Comparison of ENCODE assay signal across 8 mouse cellular contexts in genomic region chr9:58766959-58767955, GRCm38 (mm10). TPM values are rescaled to one million over a fixed set of nuclear protein-coding genes. Genes with fewer than 3 reads are reported as not detected.
DNase-seq lines count a peak whose midpoint lies in the region; ATAC-seq and TF ChIP-seq lines count a peak whose summit lies in the region.
"Had no signal": no experiment of that assay in that cellular context is flagged by ENCODE, and none has a peak within 500 bp of the region (broad histone marks: within the 10 kb centered on the region; RNA-seq: fewer than 3 reads in every experiment).

No protein-coding gene starts in this region.

- peak; percentile 96 for ATAC-seq in hindbrain, postnatal 0 days
- peak; percentile 96 for ATAC-seq in midbrain, embryonic 16.5 days

- no peaks in the 10 kb centered on the region for H3K9me3 ChIP-seq in hindbrain, postnatal 0 days (ENCODE audit: low read length)
- no peaks in the 10 kb centered on the region for H3K9me3 ChIP-seq in midbrain, embryonic 16.5 days (replicated peaks; ENCODE audit: control insufficient read depth, low read length, poor library complexity, severe bottlenecking)

- no peak overlapping the region for H3K27ac ChIP-seq in hindbrain, postnatal 0 days
- H3K27ac ChIP-seq in midbrain, embryonic 16.5 days (ENCODE audit: low read length) = no peak overlapping the region

- peak; percentile 71 for DNase-seq in MEL-GATA-1-ER (ENCODE audit: extremely low read depth, low read depth)
- DNase-seq in c-Kit-positive CD71-negative TER-119-negative erythroid progenitor cells, embryonic 14.5 days (ENCODE audit: low read depth) = peak; percentile 22
- DNase-seq in hindbrain, postnatal 0 days (ENCODE audit: low spot score) = peak; percentile 19
- no peak for DNase-seq in cerebellum, postnatal 10 days
- DNase-seq in cerebellum, postnatal 4 days (ENCODE audit: low spot score in 2 of 2) = no peak
- DNase-seq in frontal cortex, adult 2 months (ENCODE audit: extremely low spot score in 1 of 2, low spot score in 1 of 2) = no peak
- DNase-seq: cerebellum, adult 9-10 months had no signal

- no peak for TF ChIP-seq CTCF in hindbrain, postnatal 0 days (IDR thresholded peaks at IDR 0.05; ENCODE audit: low read depth)

- WGBS in hindbrain, postnatal 0 days = 63% methylated on average over 16 of the region's 17 CpGs
- WGBS in midbrain, embryonic 16.5 days = 67% methylated on average over 15 of the region's 17 CpGs

- H3K4me2 ChIP-seq in hindbrain, postnatal 0 days (ENCODE audit: low read depth, low read length) = no peak overlapping the region
- no peak overlapping the region for H3K4me2 ChIP-seq in midbrain, embryonic 16.5 days (ENCODE audit: low read length)

- H3K9ac ChIP-seq in hindbrain, postnatal 0 days (replicated peaks; ENCODE audit: low read length) = no peak overlapping the region
- no peak overlapping the region for H3K9ac ChIP-seq in midbrain, embryonic 16.5 days (ENCODE audit: low read depth, low read length)

- no peaks in the 10 kb centered on the region for H3K4me1 ChIP-seq in hindbrain, postnatal 0 days (ENCODE audit: insufficient read depth, low read length)
- no peaks in the 10 kb centered on the region for H3K4me1 ChIP-seq in midbrain, embryonic 16.5 days (ENCODE audit: control insufficient read depth, insufficient read depth, low read length)

- H3K36me3 ChIP-seq in hindbrain, postnatal 0 days (ENCODE audit: insufficient read depth, low read length) = no peaks in the 10 kb centered on the region
- H3K36me3 ChIP-seq in midbrain, embryonic 16.5 days (ENCODE audit: control insufficient read depth, insufficient read depth, low read length) = no peaks in the 10 kb centered on the region

- H3K27me3 ChIP-seq in hindbrain, postnatal 0 days (ENCODE audit: insufficient read depth, low read length) = no peaks in the 10 kb centered on the region
- no peaks in the 10 kb centered on the region for H3K27me3 ChIP-seq in midbrain, embryonic 16.5 days (ENCODE audit: control insufficient read depth, insufficient read depth, low read depth, low read length)

- no peak overlapping the region for H3K4me3 ChIP-seq in hindbrain, postnatal 0 days (ENCODE audit: low read length)
- H3K4me3 ChIP-seq in midbrain, embryonic 16.5 days (ENCODE audit: low read depth, low read length) = no peak overlapping the region

RNA-seq across cellular contexts. Expression of gene Rec114, which starts 23.5 kb away (rescaled TPM):
- 1.0 and 6.7 TPM in 2 replicates for total RNA-seq in hindbrain, postnatal 0 days (2014; rRNA removed)
- 2.0 TPM in 2 replicates for polyA plus RNA-seq in hindbrain, postnatal 0 days (2015; fragmentation: Nextera tagmentation; extraction: Ambion mirVana)
- polyA plus RNA-seq in midbrain, embryonic 16.5 days (2015; fragmentation: Nextera tagmentation; extraction: Ambion mirVana) = 1.2 and 1.5 TPM in 2 replicates
- 2.0 and 2.1 TPM in 2 replicates for polyA plus RNA-seq in frontal cortex, adult 2 months (2012; rRNA removed)

RNA-seq across cellular contexts. Expression of gene Hcn4, which starts 56.0 kb away (rescaled TPM):
- total RNA-seq in hindbrain, postnatal 0 days (2014; rRNA removed) = 33.6 and 38.6 TPM in 2 replicates
- polyA plus RNA-seq in hindbrain, postnatal 0 days (2015; fragmentation: Nextera tagmentation; extraction: Ambion mirVana) = 3.3 and 3.5 TPM in 2 replicates
- polyA plus RNA-seq in midbrain, embryonic 16.5 days (2015; fragmentation: Nextera tagmentation; extraction: Ambion mirVana) = 3.0 and 3.5 TPM in 2 replicates
- polyA plus RNA-seq in frontal cortex, adult 2 months (2012; rRNA removed) = 5.8 and 6.2 TPM in 2 replicates

Comparison
In these comparisons a context has a peak if more than half of its experiments do, and no peak if none do; other contexts are left out.
1. DNase-seq: peak in MEL-GATA-1-ER (single experiment), c-Kit-positive CD71-negative TER-119-negative erythroid progenitor cells, embryonic 14.5 days (single experiment) and hindbrain, postnatal 0 days (single experiment); none in cerebellum, postnatal 10 days (0 of 2), cerebellum, postnatal 4 days (0 of 2) and frontal cortex, adult 2 months (0 of 2).